Mouse (Mus musculus): Measurements from ENCODE around the gene Prkar1b.

GRCm38 (mm10) chr5:139051276-139051675 lies 98.5 kb downstream of the Prkar1b start:
- no peak for TF ChIP-seq USF1 (IDR thresholded peaks at IDR 0.05; ENCODE audit: low read depth)
- TF ChIP-seq POLR2A (IDR thresholded peaks at IDR 0.05; ENCODE audit: insufficient read length, low read depth), result no peak
- no peak for TF ChIP-seq TCF12 (IDR thresholded peaks at IDR 0.05; ENCODE audit: insufficient read depth, poor library complexity, severe bottlenecking)
- TF ChIP-seq CEBPB (IDR thresholded peaks at IDR 0.05; ENCODE audit: insufficient read depth, poor library complexity, severe bottlenecking), result no peak
